Mouse (Mus musculus) small intestine, adult 2 months (tissue): Measurements from ENCODE around the gene Tmem176a. TPM values are rescaled to one million over a fixed set of nuclear protein-coding genes. Genes with fewer than 3 reads are reported as not detected.

Experiments used
- H3K27ac ChIP-seq: fragments of 200-500 bp; 2 replicates; pipeline ENCODE4 v1.5.1; 2012; ENCODE audit warnings: low read depth, low read length, control low read depth, inconsistent platforms; ENCODE audit not compliant: insufficient read depth
- H3K27me3 ChIP-seq: fragments of 200-500 bp; 2 replicates; pipeline ENCODE4 v1.6.1; 2012; ENCODE audit warnings: mild to moderate bottlenecking, moderate library complexity, low read length, inconsistent platforms; ENCODE audit not compliant: control insufficient read depth, insufficient read depth
- H3K36me3 ChIP-seq: fragments of 200-500 bp; 2 replicates; pipeline ENCODE4 v1.6.1; 2012; ENCODE audit warnings: mild to moderate bottlenecking, low read length, control low read depth, inconsistent platforms; ENCODE audit not compliant: control insufficient read depth, insufficient read depth
- H3K4me1 ChIP-seq: fragments of 200-500 bp; 2 replicates; pipeline ENCODE4 v1.6.1; 2012; ENCODE audit warnings: low read length, inconsistent platforms, mixed read lengths; ENCODE audit not compliant: control insufficient read depth, insufficient read depth, insufficient read length
- H3K4me3 ChIP-seq: fragments of 200-500 bp; 2 replicates; pipeline ENCODE4 v1.5.1; 2012; ENCODE audit warnings: low read depth, mild to moderate bottlenecking, control low read depth, inconsistent platforms, low read length, moderate library complexity
- CTCF ChIP-seq: fragments of 200-500 bp; IDR thresholded peaks from 2 replicates; pipeline ENCODE4 v1.5.1; 2012; ENCODE audit warnings: low read depth, mild to moderate bottlenecking, control low read depth, inconsistent platforms, low read length, moderate library complexity, mixed read lengths; ENCODE audit not compliant: insufficient replicate concordance, insufficient read length; ENCODE audit errors: extremely low read depth
- POLR2A ChIP-seq: fragments of 200-500 bp; IDR thresholded peaks from 2 replicates; pipeline ENCODE4 v1.6.1; 2012; ENCODE audit warnings: low read depth, mild to moderate bottlenecking, control low read depth, inconsistent platforms, low read length, moderate library complexity
- WGBS: fragments of 180-500 bp; shearing (Covaris S2); methylation state at CpG from one replicate; pipeline ENCODE4 v1.1.7; 2018; 5-methylcytosine and 5-hydroxymethylcytosine counted together
- polyA plus RNA-seq: library from polyadenylated mRNA; depleted of rRNA; stranded (reverse); fragments of >200 nt; gene quantifications from 2 replicates; pipeline ENCODE4 v1.2.3, GENCODE M21; 2012; rRNA removed

Tmem176a gene
- polyA plus RNA-seq, 1 experiment, result 84.3 TPM

- no peaks in the 10 kb centered on the region; the same call in 1 of the 2 replicates for H3K36me3 ChIP-seq
- peak; percentile 66; the same call in 1 of the 2 replicates for TF ChIP-seq POLR2A
- TF ChIP-seq CTCF, result no peak
- H3K27me3 ChIP-seq, result no peaks in the 10 kb centered on the region
- H3K4me1 ChIP-seq, result peaks cover 5% of the 10 kb centered on the region; the same call in 1 of the 2 replicates
- H3K27ac ChIP-seq, result peak overlapping the region; percentile 95
- 29% methylated on average over 8 of the region's 8 CpGs for WGBS
- peak overlapping the region; percentile 62 for H3K4me3 ChIP-seq
These were observed 54.5 kb downstream of the Tmem176a start for GRCm38 (mm10) chr6:48894938-48895818.

- Histone ChIP-seq H3K36me3 (no peaks in the 10 kb centered on the region; the same call in none of the 2 replicates), H3K4me1 (peaks cover 5% of the 10 kb centered on the region; the same call in 1 of the 2 replicates), H3K4me3 (peak overlapping the region; percentile 80), H3K27ac (peak overlapping the region; percentile 98), H3K27me3 (no peaks in the 10 kb centered on the region)
- TF ChIP-seq POLR2A (no peak), CTCF (no peak)
- WGBS, result 23% methylated on average over 5 of the region's 5 CpGs
These were observed 55.2 kb downstream of the Tmem176a start for GRCm38 (mm10) chr6:48895941-48896340.

Other genes with a start within 250 kb of the Tmem176a start
- gene Repin1, start 247.0 kb upstream of the Tmem176a start, polyA plus RNA-seq, result 8.1 and 10.2 TPM in 2 replicates
- gene Gm44965, start 247.0 kb upstream of the Tmem176a start, polyA plus RNA-seq, result not detected in 2 replicates
- gene Zfp775, start 238.9 kb upstream of the Tmem176a start, polyA plus RNA-seq, result 1.9 and 3.1 TPM in 2 replicates
- 0.43 and 0.96 TPM in 2 replicates for gene AI854703, start 214.2 kb upstream of the Tmem176a start, polyA plus RNA-seq
- gene Gimap8, start 193.7 kb upstream of the Tmem176a start, polyA plus RNA-seq, result 0.72 and 1.5 TPM in 2 replicates
- 0.27 and 0.62 TPM in 2 replicates for gene Gimap9, start 164.8 kb upstream of the Tmem176a start, polyA plus RNA-seq
- gene Gimap4, start 156.4 kb upstream of the Tmem176a start, polyA plus RNA-seq, result 4.3 and 9.3 TPM in 2 replicates
- gene Gimap6, start 132.7 kb upstream of the Tmem176a start, polyA plus RNA-seq, result 2.0 and 5.0 TPM in 2 replicates
- not detected in 2 replicates for gene Gm28053, start 122.3 kb upstream of the Tmem176a start, polyA plus RNA-seq
- gene Gimap7, start 122.3 kb upstream of the Tmem176a start, polyA plus RNA-seq, result 1.5 and 2.5 TPM in 2 replicates
- 18.8 and 29.1 TPM in 2 replicates for gene Gimap1, start 101.9 kb upstream of the Tmem176a start, polyA plus RNA-seq
- 4.9 and 10.2 TPM in 2 replicates for gene Gimap5, start 94.7 kb upstream of the Tmem176a start, polyA plus RNA-seq
- gene Gimap3, start 70.1 kb upstream of the Tmem176a start, polyA plus RNA-seq, result 6.2 and 13.0 TPM in 2 replicates
- gene Tmem176b, start 577 bp downstream of the Tmem176a start, polyA plus RNA-seq, result 118 and 211 TPM in 2 replicates
- 85.5 and 894 TPM in 2 replicates for gene Aoc1, start 32.0 kb downstream of the Tmem176a start, polyA plus RNA-seq
- gene 1600015I10Rik, start 89.0 kb downstream of the Tmem176a start, polyA plus RNA-seq, result 0.05 TPM in 1 of 2 replicates, not detected in the other
- gene Doxl2, start 134.0 kb downstream of the Tmem176a start, polyA plus RNA-seq, result not detected in 2 replicates
- not detected in 2 replicates for gene Svs1, start 145.9 kb downstream of the Tmem176a start, polyA plus RNA-seq
- 2.0 and 3.1 TPM in 2 replicates for gene Gpnmb, start 195.6 kb downstream of the Tmem176a start, polyA plus RNA-seq
- gene Malsu1, start 232.9 kb downstream of the Tmem176a start, polyA plus RNA-seq, result 19.2 and 31.2 TPM in 2 replicates